Mouse (Mus musculus) gastrocnemius, postnatal 36 days (tissue): ENCODE results near the gene Pla2g2e. TPM values are rescaled to one million over a fixed set of nuclear protein-coding genes. Genes with fewer than 3 reads are reported as not detected.
"Not testable (repeated sequence)": the region's sequence is repeated elsewhere in the genome, so short reads cannot be mapped to it uniquely, and the experiment has no call there.

Source experiments
- DNase-seq, 2 experiments: peaks; one replicate each; pipeline ENCODE4 v3.0.0; 2022
- intact Hi-C: fragments of 180-260 bp; cut with DNase I; formaldehyde crosslinking; loops from one replicate; pipeline ENCODE4 v1.15.1; 2025
- total RNA-seq, 2 experiments: library from RNA; stranded (reverse); gene quantifications; 2 replicates each; pipeline ENCODE4 v1.2.3; 2021

Pla2g2e gene
- total RNA-seq, 2 experiments from 2014 or later = not detected

GRCm38 (mm10) chr4:138880811-138881584 is 3.3 kb downstream of the Pla2g2e start:
- intact Hi-C loops = no loop called here
- DNase-seq = peak in 1 of 2 experiments; percentile 33

- no peak for DNase-seq
- intact Hi-C loops = no loop called here
Observed at GRCm38 (mm10) chr4:138882179-138882578, 4.4 kb downstream of the Pla2g2e start.

GRCm38 (mm10) chr4:138884261-138884660 is 6.5 kb downstream of the Pla2g2e start:
- intact Hi-C loops = no loop called here

DNA sequence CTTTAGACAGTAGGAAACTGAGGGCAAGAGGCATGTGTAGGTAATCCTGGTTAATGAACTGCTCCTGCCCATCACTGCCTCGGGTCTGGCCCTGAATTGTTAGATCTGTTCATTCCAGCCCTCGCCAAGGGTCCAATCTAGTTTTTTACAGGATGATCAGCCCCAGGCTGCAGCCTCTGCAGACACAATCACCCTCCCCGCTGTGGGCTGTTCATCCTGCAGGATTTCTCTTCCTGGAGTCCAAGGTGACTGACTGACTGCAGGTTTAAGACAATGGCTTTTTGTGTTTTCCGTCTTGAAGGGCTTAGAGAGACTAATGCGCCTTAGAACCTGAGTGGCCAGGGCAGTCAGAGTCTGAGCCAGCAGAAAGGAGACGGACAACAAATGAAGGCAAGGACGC is 11.4 kb downstream of the Pla2g2e start:
- no peak for DNase-seq
- intact Hi-C loops = no loop called here

More at GRCm38 (mm10) chr4:138884261-138884660, 6.5 kb downstream of the Pla2g2e start:
- DNase-seq = peak; percentile 81 to 83

DNA sequence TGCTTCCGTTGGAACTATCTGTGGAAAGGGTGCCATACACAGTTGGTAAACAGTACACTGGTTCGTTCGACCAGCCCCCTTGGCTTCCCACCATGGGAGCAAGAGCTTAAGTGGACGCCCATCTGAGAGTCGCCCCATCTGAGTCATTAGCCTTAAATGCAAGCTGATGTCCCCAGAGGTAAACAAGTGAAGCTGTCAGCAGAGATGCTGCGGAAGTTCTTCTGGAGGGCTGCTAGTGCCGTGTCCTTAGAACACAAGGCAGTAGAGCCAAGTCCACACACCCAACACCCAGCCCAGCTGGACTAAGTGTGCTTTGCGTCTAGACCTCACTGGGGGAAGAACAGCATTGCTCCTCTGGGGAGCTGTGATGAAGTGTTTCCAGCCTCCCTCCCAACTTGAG is 11.9 kb downstream of the Pla2g2e start:
- peak in 1 of 2 experiments; percentile 17 for DNase-seq

DNA sequence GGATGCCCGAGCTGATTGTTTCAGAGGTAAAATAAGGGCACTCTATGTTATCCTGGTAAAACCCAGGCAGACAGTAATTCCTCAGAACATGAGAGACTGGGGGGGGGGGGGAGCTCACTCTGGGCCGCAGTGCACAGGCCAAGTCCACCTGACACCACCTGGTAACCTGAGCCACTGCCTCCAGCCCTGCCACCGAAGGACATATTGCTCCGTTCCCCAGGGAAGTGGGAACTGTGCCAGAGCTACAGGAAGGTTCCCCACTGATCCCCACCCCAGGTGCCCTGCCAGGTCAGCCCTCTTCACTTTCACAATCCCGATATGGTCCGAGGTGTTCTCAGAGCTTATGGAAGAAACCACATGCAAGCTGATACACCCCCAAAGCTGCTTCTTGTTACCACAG is 14.9 kb downstream of the Pla2g2e start:
- intact Hi-C loops = no loop called here
- DNase-seq = no peak

More for the DNA sequence above, 11.9 kb downstream of the Pla2g2e start:
- intact Hi-C loops = no loop called here

DNA sequence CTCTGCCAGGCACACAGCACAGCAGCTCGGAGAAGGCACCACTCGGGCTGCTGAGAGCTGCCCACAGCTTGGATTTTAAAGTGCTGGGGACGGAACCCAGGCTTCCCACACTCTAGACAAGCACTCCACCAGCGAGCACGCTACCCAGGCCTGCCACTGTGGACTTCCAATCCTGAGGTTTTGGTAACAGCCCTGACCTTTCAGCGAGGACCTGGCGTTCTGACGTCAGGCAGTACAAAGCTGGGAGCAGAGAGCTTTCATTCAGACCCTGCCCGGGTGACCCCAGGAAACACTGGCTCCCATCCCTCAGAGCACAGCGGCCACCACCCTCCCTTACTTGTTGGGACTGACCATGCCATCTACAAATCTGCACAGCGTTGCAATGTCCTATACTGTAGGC is 16.0 kb downstream of the Pla2g2e start:
- DNase-seq, intact Hi-C loops: not testable (repeated sequence)

GRCm38 (mm10) chr4:138899361-138899760 is 21.6 kb downstream of the Pla2g2e start:
- intact Hi-C loops = no loop called here
- DNase-seq = no peak

GRCm38 (mm10) chr4:138905624-138906337 is 28.0 kb downstream of the Pla2g2e start:
- intact Hi-C loops = no loop called here
- DNase-seq = no peak

DNA sequence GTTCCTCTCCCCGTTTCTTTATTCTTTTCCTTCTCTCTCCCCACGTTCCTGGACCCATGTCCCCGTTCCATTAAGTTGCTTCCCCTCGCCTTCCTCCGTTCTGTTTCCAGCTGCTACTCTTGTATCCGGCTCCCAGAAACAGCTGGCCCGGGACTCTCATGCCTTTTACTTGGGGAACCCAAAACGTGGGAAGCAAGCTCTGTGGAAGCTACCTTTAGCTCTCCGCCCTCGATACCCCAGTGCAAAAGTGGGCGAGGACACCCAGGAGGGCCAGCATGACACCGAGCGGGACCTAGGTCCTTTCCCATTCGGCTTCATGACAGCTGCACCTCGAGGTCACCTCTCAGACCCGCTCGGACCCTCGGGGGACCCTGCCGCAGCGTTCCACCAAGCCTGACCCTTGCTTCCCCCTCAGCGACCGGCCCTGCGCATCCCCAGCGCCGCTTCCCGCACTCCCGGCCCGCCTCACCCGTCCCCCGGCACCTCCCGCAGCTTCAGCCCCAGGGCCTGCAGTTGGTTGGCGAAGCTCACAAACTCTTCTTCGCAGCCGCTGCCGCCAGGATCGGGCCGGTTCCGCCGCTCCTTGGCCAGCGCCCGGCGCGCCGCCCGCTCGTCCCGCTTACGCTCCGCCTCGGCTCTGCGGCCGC is 35.5 kb downstream of the Pla2g2e start:
- DNase-seq = peak in 1 of 2 experiments; percentile 39
- intact Hi-C loops = no loop called here

GRCm38 (mm10) chr4:138913797-138914196 is 36.1 kb downstream of the Pla2g2e start, which contains the start of gene Otud3:
Gene Otud3, minus strand, starts transcription at chr4:138913945.
- intact Hi-C loops = no loop called here
- peak; percentile 93 for DNase-seq

GRCm38 (mm10) chr4:138917282-138917681 is 39.5 kb downstream of the Pla2g2e start:
- intact Hi-C loops = no loop called here

GRCm38 (mm10) chr4:138921254-138922130 is 43.8 kb downstream of the Pla2g2e start:
- intact Hi-C loops = loop anchor here (2.0 to 5.0 kb wide), 2 partner anchors 76 to 157 kb away; no protein-coding TSS in a partner anchor
- DNase-seq = no peak

More at GRCm38 (mm10) chr4:138917282-138917681, 39.5 kb downstream of the Pla2g2e start:
- no peak for DNase-seq

- intact Hi-C loops = loop anchor here (2.0 to 5.0 kb wide), 2 partner anchors 75 to 157 kb away; no protein-coding TSS in a partner anchor
- peak; percentile 95 to 98 for DNase-seq
Observed at GRCm38 (mm10) chr4:138922131-138922459, 44.4 kb downstream of the Pla2g2e start.

DNA sequence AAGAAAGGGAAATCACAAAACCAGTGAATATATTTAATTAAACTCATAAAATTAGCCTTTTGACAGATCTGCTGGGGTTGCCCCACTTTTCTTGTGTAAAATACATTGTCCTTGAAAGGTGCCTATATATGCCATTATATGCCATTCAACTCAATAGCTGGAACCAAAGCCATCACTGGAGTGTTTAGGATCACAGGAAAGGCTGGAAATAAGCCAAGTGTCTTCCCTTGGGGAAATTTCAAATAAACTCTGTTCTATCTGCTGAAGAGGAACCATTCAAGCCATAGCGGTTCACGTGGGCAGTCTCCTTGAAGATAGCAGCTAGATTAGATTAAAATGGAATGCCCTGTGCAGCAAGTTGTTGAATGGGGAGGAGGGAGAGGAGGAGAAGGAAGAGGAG is 47.8 kb downstream of the Pla2g2e start:
- DNase-seq = no peak
- intact Hi-C loops = no loop called here

Other genes starting within 250 kb of the Pla2g2e start
- gene Vwa5b1, start 242.1 kb upstream of the Pla2g2e start, total RNA-seq = not detected
- not detected for gene Pla2g2c, start 153.2 kb upstream of the Pla2g2e start, total RNA-seq
- gene Ubxn10, start 140.8 kb upstream of the Pla2g2e start, total RNA-seq = under 1 TPM; 0.10 to 0.12 TPM
- gene Pla2g2f, start 120.3 kb upstream of the Pla2g2e start, total RNA-seq = not detected
- gene Pla2g2d, start 102.2 kb upstream of the Pla2g2e start, total RNA-seq = under 1 TPM; 0.20 to 0.27 TPM
- 1 to 10 TPM in 1 of 2 experiments, under 1 TPM in 1; 0.20 to 1.7 TPM for gene Pla2g5, start 14.5 kb upstream of the Pla2g2e start, total RNA-seq
- gene Gm13030, start 4.0 kb upstream of the Pla2g2e start, total RNA-seq = not detected
- gene Otud3, start 36.0 kb downstream of the Pla2g2e start, total RNA-seq = 10 to 100 TPM; 12.3 to 13.4 TPM
- gene Rnf186, start 89.2 kb downstream of the Pla2g2e start, total RNA-seq = not detected
- 1 to 10 TPM; 4.0 to 6.1 TPM for gene Tmco4, start 94.9 kb downstream of the Pla2g2e start, total RNA-seq
- gene Htr6, start 197.6 kb downstream of the Pla2g2e start, total RNA-seq = not detected
- gene Nbl1, start 215.1 kb downstream of the Pla2g2e start, total RNA-seq = 10 to 100 TPM; 22.6 to 22.8 TPM